Mouse (Mus musculus) limb, embryonic 14.5 days (tissue): Measurements from ENCODE around the gene C2cd4b. TPM values are rescaled to one million over a fixed set of nuclear protein-coding genes. Genes with fewer than 3 reads are reported as not detected.

Experiments
- ATAC-seq: fragments of 200-750 bp; cut with Nextera tagmentation; 2 replicates; pipeline ENCODE4 v1.8.0; 2017; ENCODE audit warnings: low read depth, moderate number of reproducible peaks, moderate TSS enrichment; ENCODE audit not compliant: low FRiP score
- DNase-seq: peaks from one replicate; pipeline ENCODE4 v3.0.0-alpha.2; 2015; ENCODE audit warnings: low spot score
- H3K27ac ChIP-seq: fragments of 300-500 bp; sonication (generic); replicated peaks from 2 replicates; pipeline ENCODE4 v1.5.1; 2014; ENCODE audit warnings: low read depth, mild to moderate bottlenecking, low read length, moderate library complexity, mixed read lengths
- H3K27me3 ChIP-seq: fragments of 300-500 bp; sonication (generic); 2 replicates; pipeline ENCODE4 v1.6.1; 2014; ENCODE audit warnings: low read length, mixed read lengths; ENCODE audit not compliant: control insufficient read depth, insufficient read depth
- H3K36me3 ChIP-seq: fragments of 300-500 bp; sonication (generic); 2 replicates; pipeline ENCODE4 v1.6.1; 2014; ENCODE audit warnings: mild to moderate bottlenecking, low read length, moderate library complexity, mixed read lengths; ENCODE audit not compliant: control insufficient read depth, insufficient read depth
- H3K4me1 ChIP-seq: fragments of 300-500 bp; sonication (generic); 2 replicates; pipeline ENCODE4 v1.6.1; 2014; ENCODE audit warnings: antibody characterized with exemption, low read length, mixed read lengths; ENCODE audit not compliant: control insufficient read depth, insufficient read depth
- H3K4me2 ChIP-seq: fragments of 300-500 bp; sonication (generic); replicated peaks from 2 replicates; pipeline ENCODE4 v1.6.1; 2014; ENCODE audit warnings: low read depth, mild to moderate bottlenecking, low read length, moderate library complexity; ENCODE audit not compliant: severe bottlenecking
- H3K4me3 ChIP-seq: fragments of 300-500 bp; sonication (generic); replicated peaks from 2 replicates; pipeline ENCODE4 v1.5.1; 2014; ENCODE audit warnings: low read length
- H3K9ac ChIP-seq: fragments of 300-500 bp; sonication (generic); 2 replicates; pipeline ENCODE4 v1.6.1; 2014; ENCODE audit warnings: mild to moderate bottlenecking, low read depth, low read length, moderate library complexity; ENCODE audit not compliant: severe bottlenecking
- H3K9me3 ChIP-seq: fragments of 300-500 bp; sonication (generic); 2 replicates; pipeline ENCODE4 v1.6.1; 2016; ENCODE audit warnings: low read length; ENCODE audit not compliant: control insufficient read depth
- POLR2A ChIP-seq: fragments of 200-500 bp; IDR thresholded peaks from 2 replicates; pipeline ENCODE4 v1.8.0; 2012; ENCODE audit warnings: inconsistent platforms, mild to moderate bottlenecking, moderate library complexity, borderline replicate concordance; ENCODE audit not compliant: insufficient read depth, insufficient read length; ENCODE audit errors: extremely low read depth
- WGBS: fragments of 180-500 bp; shearing (Covaris S2); extraction: QIAGEN DNeasy Blood & Tissue Kit; methylation state at CpG from one replicate; pipeline ENCODE4 v1.1.7; 2014; 5-methylcytosine and 5-hydroxymethylcytosine counted together
- polyA plus RNA-seq, 2 experiments: library from polyadenylated mRNA; depleted of rRNA in 1 of 2; stranded (reverse) in 1 of 2; unstranded in 1 of 2; fragments of >200 nt; fragmentation: Nextera tagmentation in 1 of 2; extraction: Ambion mirVana in 1 of 2; gene quantifications; 2 replicates each; pipeline versions ENCODE4 v1.2.1 to v1.2.3; 2012 to 2014

C2cd4b gene
- polyA plus RNA-seq, 2 experiments, result 0.91 to 1.3 TPM

- DNase-seq, result no peak
- Histone ChIP-seq H3K4me3 (no peak overlapping the region), H3K36me3 (no peaks in the 10 kb centered on the region), H3K27me3 (no peaks in the 10 kb centered on the region), H3K4me2 (no peak overlapping the region), H3K9ac (no peak overlapping the region), H3K27ac (no peak overlapping the region), H3K9me3 (no peaks in the 10 kb centered on the region), H3K4me1 (no peaks in the 10 kb centered on the region)
- ATAC-seq, result no peak
- TF ChIP-seq POLR2A, result no peak
- WGBS, result 70% methylated on average over 3 of the region's 3 CpGs
These were observed 39.1 kb upstream of the C2cd4b start for GRCm38 (mm10) chr9:67720150-67720549.

GRCm38 (mm10) chr9:67722378-67722777 is 36.9 kb upstream of the C2cd4b start:
- Histone ChIP-seq H3K4me3 (no peak overlapping the region), H3K9me3 (no peaks in the 10 kb centered on the region), H3K27me3 (no peaks in the 10 kb centered on the region), H3K9ac (no peak overlapping the region), H3K4me1 (no peaks in the 10 kb centered on the region), H3K27ac (no peak overlapping the region), H3K4me2 (no peak overlapping the region), H3K36me3 (no peaks in the 10 kb centered on the region)
- 89% methylated on average over 8 of the region's 8 CpGs for WGBS
- no peak for ATAC-seq
- no peak for DNase-seq
- TF ChIP-seq POLR2A, result no peak

GRCm38 (mm10) chr9:67725196-67725595 is 34.0 kb upstream of the C2cd4b start:
- Histone ChIP-seq H3K4me2 (no peak overlapping the region), H3K4me1 (no peaks in the 10 kb centered on the region), H3K9me3 (no peaks in the 10 kb centered on the region), H3K27ac (no peak overlapping the region), H3K4me3 (no peak overlapping the region), H3K27me3 (no peaks in the 10 kb centered on the region), H3K9ac (no peak overlapping the region), H3K36me3 (no peaks in the 10 kb centered on the region)
- WGBS, result 77% methylated on average over 3 of the region's 3 CpGs
- no peak for ATAC-seq
- DNase-seq, result no peak
- TF ChIP-seq POLR2A, result no peak

GRCm38 (mm10) chr9:67733716-67734115 is 25.5 kb upstream of the C2cd4b start:
- TF ChIP-seq POLR2A, result no peak
- ATAC-seq (no peak), DNase-seq (no peak)
- 94% methylated on average over 15 of the region's 15 CpGs for WGBS
- Histone ChIP-seq H3K27ac (no peak overlapping the region), H3K9me3 (no peaks in the 10 kb centered on the region), H3K27me3 (no peaks in the 10 kb centered on the region), H3K4me1 (no peaks in the 10 kb centered on the region), H3K36me3 (no peaks in the 10 kb centered on the region), H3K4me3 (no peak overlapping the region), H3K4me2 (no peak overlapping the region), H3K9ac (no peak overlapping the region)

GRCm38 (mm10) chr9:67735426-67735825 is 23.8 kb upstream of the C2cd4b start:
- ATAC-seq (no peak), DNase-seq (no peak)

GRCm38 (mm10) chr9:67741256-67741655 is 18.0 kb upstream of the C2cd4b start:
- Histone ChIP-seq H3K4me3 (no peak overlapping the region), H3K27ac (no peak overlapping the region), H3K4me2 (no peak overlapping the region), H3K36me3 (no peaks in the 10 kb centered on the region), H3K9ac (no peak overlapping the region), H3K27me3 (no peaks in the 10 kb centered on the region), H3K4me1 (no peaks in the 10 kb centered on the region), H3K9me3 (no peaks in the 10 kb centered on the region)
- WGBS, result 79% methylated on average over 2 of the region's 2 CpGs
- DNase-seq (no peak), ATAC-seq (no peak)
- TF ChIP-seq POLR2A, result no peak

More at GRCm38 (mm10) chr9:67735426-67735825, 23.8 kb upstream of the C2cd4b start:
- 56% methylated on average over 11 of the region's 11 CpGs for WGBS
- H3K27me3 ChIP-seq, result no peaks in the 10 kb centered on the region
- no peaks in the 10 kb centered on the region for H3K9me3 ChIP-seq
- no peak overlapping the region for H3K27ac ChIP-seq
- H3K9ac ChIP-seq, result no peak overlapping the region
- H3K4me2 ChIP-seq, result no peak overlapping the region
- no peak overlapping the region for H3K4me3 ChIP-seq
- no peaks in the 10 kb centered on the region for H3K36me3 ChIP-seq
- no peaks in the 10 kb centered on the region for H3K4me1 ChIP-seq
- no peak for TF ChIP-seq POLR2A
